Mouse (Mus musculus) duodenum, adult 2 months (tissue): ENCODE measurements around the gene Wbp2nl. TPM values are rescaled to one million over a fixed set of nuclear protein-coding genes. Genes with fewer than 3 reads are reported as not detected.

Source experiments
- polyA plus RNA-seq: library from polyadenylated mRNA; depleted of rRNA; stranded (reverse); fragments of >200 nt; gene quantifications from 2 replicates; pipeline ENCODE4 v1.2.3, GENCODE M21; 2012; ENCODE audit warnings: low replicate concordance; rRNA removed

Wbp2nl gene
- not detected in 2 replicates for polyA plus RNA-seq

GRCm38 (mm10) chr15:82298764-82299561 is at the start of gene Wbp2nl:
Gene Wbp2nl, plus strand, starts transcription at chr15:82298954.

GRCm38 (mm10) chr15:82252097-82252496 is 46.7 kb upstream of the Wbp2nl start, which contains the start of gene 1500009C09Rik:
Gene 1500009C09Rik, plus strand, starts transcription at chr15:82252397.

GRCm38 (mm10) chr15:82274593-82274926 is 24.2 kb upstream of the Wbp2nl start, which contains the start of gene Sept3:
Gene Sept3, plus strand, starts transcription at chr15:82274893.

GRCm38 (mm10) chr15:82338593-82339112 is 39.9 kb downstream of the Wbp2nl start, which contains the start of the genes Naga, Pheta2 and Smdt1:
Gene Naga, minus strand, starts transcription at chr15:82338925.
Gene Pheta2, plus strand, starts transcription at chr15:82338942.
Gene Smdt1, plus strand, starts transcription at chr15:82338959.

GRCm38 (mm10) chr15:82354126-82354945 is 55.6 kb downstream of the Wbp2nl start, which contains the start of gene Ndufa6:
Gene Ndufa6, minus strand, starts transcription at chr15:82354322.

Other genes starting within 250 kb of the Wbp2nl start
- not detected in 2 replicates for gene 4930407I10Rik, start 239.8 kb upstream of the Wbp2nl start, polyA plus RNA-seq
- 0.07 TPM in 1 of 2 replicates, not detected in the other for gene Mei1, start 229.0 kb upstream of the Wbp2nl start, polyA plus RNA-seq
- 6.0 and 14.3 TPM in 2 replicates for gene Ccdc134, start 171.0 kb upstream of the Wbp2nl start, polyA plus RNA-seq
- gene Srebf2, start 151.8 kb upstream of the Wbp2nl start, polyA plus RNA-seq, result 145 and 243 TPM in 2 replicates
- gene Shisa8, start 86.1 kb upstream of the Wbp2nl start, polyA plus RNA-seq, result 0.23 and 2.7 TPM in 2 replicates
- gene Tnfrsf13c, start 74.6 kb upstream of the Wbp2nl start, polyA plus RNA-seq, result 1.4 and 7.1 TPM in 2 replicates
- gene Cenpm, start 54.2 kb upstream of the Wbp2nl start, polyA plus RNA-seq, result 11.1 and 14.1 TPM in 2 replicates
- 0.14 and 0.22 TPM in 2 replicates for gene 1500009C09Rik, start 46.6 kb upstream of the Wbp2nl start, polyA plus RNA-seq
- 0.14 and 0.89 TPM in 2 replicates for gene Sept3, start 24.1 kb upstream of the Wbp2nl start, polyA plus RNA-seq
- gene Naga, start 40.0 kb downstream of the Wbp2nl start, polyA plus RNA-seq, result 167 and 184 TPM in 2 replicates
- gene Pheta2, start 40.0 kb downstream of the Wbp2nl start, polyA plus RNA-seq, result 0.23 and 0.47 TPM in 2 replicates
- 197 and 404 TPM in 2 replicates for gene Smdt1, start 40.0 kb downstream of the Wbp2nl start, polyA plus RNA-seq
- gene Ndufa6, start 55.4 kb downstream of the Wbp2nl start, polyA plus RNA-seq, result 166 and 221 TPM in 2 replicates
- 39.8 and 90.5 TPM in 2 replicates for gene Cyp2d22, start 81.3 kb downstream of the Wbp2nl start, polyA plus RNA-seq
- gene Cyp2d11, start 95.1 kb downstream of the Wbp2nl start, polyA plus RNA-seq, result not detected in 2 replicates
- gene Cyp2d10, start 108.2 kb downstream of the Wbp2nl start, polyA plus RNA-seq, result 3.5 TPM in 1 of 2 replicates, not detected in the other
- gene Cyp2d9, start 134.5 kb downstream of the Wbp2nl start, polyA plus RNA-seq, result 0.82 TPM in 1 of 2 replicates, not detected in the other